Mouse (Mus musculus) embryonic facial prominence, embryonic 15.5 days (tissue): ENCODE results near the gene Gm17622. TPM values are rescaled to one million over a fixed set of nuclear protein-coding genes. Genes with fewer than 3 reads are reported as not detected.

Source experiments
- ATAC-seq: fragments of 200-750 bp; cut with Nextera tagmentation; 2 replicates; pipeline ENCODE4 v1.8.0; 2017; ENCODE audit warnings: low read depth, moderate TSS enrichment; ENCODE audit not compliant: insufficient number of reproducible peaks, low FRiP score, low TSS enrichment
- H3K27ac ChIP-seq: fragments of 300-500 bp; sonication (generic); replicated peaks from 2 replicates; pipeline ENCODE4 v1.5.1; 2015; ENCODE audit warnings: mild to moderate bottlenecking, inconsistent platforms
- H3K27me3 ChIP-seq: fragments of 300-500 bp; sonication (generic); 2 replicates; pipeline ENCODE4 v1.6.1; 2015; ENCODE audit warnings: inconsistent platforms
- H3K36me3 ChIP-seq: fragments of 300-500 bp; sonication (generic); 2 replicates; pipeline ENCODE4 v1.6.1; 2015; ENCODE audit warnings: mild to moderate bottlenecking, inconsistent platforms
- H3K4me1 ChIP-seq: fragments of 300-500 bp; sonication (generic); 2 replicates; pipeline ENCODE4 v1.6.1; 2015; ENCODE audit warnings: inconsistent platforms
- H3K4me2 ChIP-seq: fragments of 300-500 bp; sonication (generic); replicated peaks from 2 replicates; pipeline ENCODE4 v1.6.1; 2015; ENCODE audit warnings: mild to moderate bottlenecking, inconsistent platforms
- H3K4me3 ChIP-seq: fragments of 300-500 bp; sonication (generic); replicated peaks from 2 replicates; pipeline ENCODE4 v1.5.1; 2015; ENCODE audit warnings: mild to moderate bottlenecking, inconsistent platforms
- H3K9ac ChIP-seq: fragments of 300-500 bp; sonication (generic); 2 replicates; pipeline ENCODE4 v1.6.1; 2015; ENCODE audit warnings: inconsistent platforms
- H3K9me3 ChIP-seq: fragments of 300-500 bp; sonication (generic); replicated peaks from 2 replicates; pipeline ENCODE4 v1.6.1; 2016; ENCODE audit warnings: inconsistent platforms
- WGBS: fragments of 180-500 bp; shearing (Covaris S2); methylation state at CpG from one replicate; pipeline ENCODE4 v1.1.7; 2015; 5-methylcytosine and 5-hydroxymethylcytosine counted together
- polyA plus RNA-seq: library from polyadenylated mRNA; unstranded; fragments of >200 nt; fragmentation: Nextera tagmentation; extraction: Ambion mirVana; gene quantifications from 2 replicates; pipeline ENCODE4 v1.2.1, GENCODE M21; 2015

The Gm17622 gene
- polyA plus RNA-seq, 1 experiment from 2014 or later = not detected

GRCm38 (mm10) chr13:96510635-96511034, 20.1 kb downstream of the Gm17622 start:
- no peak overlapping the region for H3K4me3 ChIP-seq
- no peaks in the 10 kb centered on the region for H3K27me3 ChIP-seq
- H3K4me2 ChIP-seq = no peak overlapping the region
- ATAC-seq = no peak
- 71% methylated on average over 13 of the region's 13 CpGs for WGBS
- no peaks in the 10 kb centered on the region for H3K36me3 ChIP-seq
- no peak overlapping the region for H3K27ac ChIP-seq
- no peaks in the 10 kb centered on the region for H3K4me1 ChIP-seq
- H3K9me3 ChIP-seq = no peaks in the 10 kb centered on the region
- H3K9ac ChIP-seq = no peak overlapping the region

DNA sequence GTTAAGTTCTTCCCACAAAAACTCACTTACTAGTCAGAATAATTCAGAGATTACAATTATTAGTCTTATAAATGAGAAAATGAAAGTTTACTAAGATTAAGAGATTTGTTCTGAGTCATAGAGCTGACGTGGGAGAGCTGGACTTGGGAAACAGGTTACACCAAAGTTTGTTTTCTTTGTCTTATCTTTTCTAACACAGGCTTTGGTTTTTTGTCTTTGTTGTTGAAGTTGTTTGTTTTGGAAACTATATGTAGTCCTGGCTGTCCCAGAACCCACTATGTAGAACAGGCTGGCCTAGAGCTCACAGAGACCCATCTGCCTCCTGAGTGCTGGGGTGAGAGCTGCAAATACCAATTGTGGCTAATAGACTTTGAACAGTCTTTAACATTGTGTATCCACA, 20.7 kb downstream of the Gm17622 start:
- H3K4me2 ChIP-seq = no peak overlapping the region
- no peak overlapping the region for H3K4me3 ChIP-seq
- H3K36me3 ChIP-seq = no peaks in the 10 kb centered on the region; the same call in 1 of the 2 replicates
- ATAC-seq = no peak
- no peaks in the 10 kb centered on the region for H3K27me3 ChIP-seq
- H3K9me3 ChIP-seq = no peaks in the 10 kb centered on the region
- H3K27ac ChIP-seq = no peak overlapping the region
- WGBS = 69% methylated on average over 1 of the region's 1 CpGs
- no peak overlapping the region for H3K9ac ChIP-seq
- H3K4me1 ChIP-seq = no peaks in the 10 kb centered on the region

- Histone ChIP-seq H3K27me3 (no peaks in the 10 kb centered on the region), H3K36me3 (no peaks in the 10 kb centered on the region; the same call in 1 of the 2 replicates), H3K4me3 (no peak overlapping the region), H3K9ac (no peak overlapping the region), H3K9me3 (no peaks in the 10 kb centered on the region), H3K4me1 (no peaks in the 10 kb centered on the region), H3K4me2 (no peak overlapping the region), H3K27ac (no peak overlapping the region)
- 57% methylated on average over 5 of the region's 5 CpGs for WGBS
- ATAC-seq = no peak
Observed at GRCm38 (mm10) chr13:96511893-96512292, 21.4 kb downstream of the Gm17622 start.

DNA sequence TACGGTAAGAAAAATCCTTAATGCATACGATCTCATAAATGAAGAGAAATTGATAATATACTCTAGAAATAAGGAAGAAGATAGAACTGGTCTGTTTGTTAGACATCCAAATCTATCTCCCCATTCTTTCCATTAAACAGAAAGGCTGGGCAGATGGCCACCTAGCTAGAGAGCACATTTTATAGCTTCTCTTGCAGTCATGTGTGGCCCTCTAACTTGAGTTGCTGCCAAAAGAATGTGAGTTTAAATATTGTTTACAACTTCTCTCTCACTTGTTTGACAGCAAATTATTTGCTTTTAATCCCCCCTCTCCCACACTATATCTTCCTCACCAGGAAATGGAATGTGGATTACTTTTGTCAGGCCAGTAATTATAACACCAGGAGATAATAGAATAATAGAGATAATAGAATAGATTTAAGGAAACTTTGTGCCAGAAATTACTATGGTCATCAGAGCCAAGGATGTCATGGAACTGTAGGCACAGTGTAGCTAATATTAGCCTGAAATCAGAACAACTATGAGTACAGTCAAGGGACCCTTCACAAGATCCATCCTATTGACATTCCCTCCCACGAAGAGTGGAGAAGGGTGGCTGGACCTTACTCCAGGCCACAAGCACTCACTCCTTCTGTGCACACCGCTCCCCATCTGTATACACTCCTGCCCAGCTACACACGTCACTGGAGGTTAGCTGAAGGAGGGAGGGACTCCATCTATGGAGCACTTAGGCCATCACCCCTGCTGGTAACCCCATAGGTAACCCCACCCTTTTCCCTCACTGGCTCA, 23.8 kb downstream of the Gm17622 start:
- H3K27me3 ChIP-seq = no peaks in the 10 kb centered on the region
- no peak overlapping the region for H3K4me3 ChIP-seq
- no peak overlapping the region for H3K9ac ChIP-seq
- no peak for ATAC-seq
- no peak overlapping the region for H3K4me2 ChIP-seq
- no peaks in the 10 kb centered on the region for H3K4me1 ChIP-seq
- H3K27ac ChIP-seq = no peak overlapping the region
- no peaks in the 10 kb centered on the region; the same call in 1 of the 2 replicates for H3K36me3 ChIP-seq
- H3K9me3 ChIP-seq = no peaks in the 10 kb centered on the region
- WGBS = 82% methylated on average over 5 of the region's 5 CpGs

GRCm38 (mm10) chr13:96516249-96516648, 25.7 kb downstream of the Gm17622 start:
- 85% methylated on average over 9 of the region's 9 CpGs for WGBS
- ATAC-seq = no peak
- H3K9ac ChIP-seq = no peak overlapping the region

DNA sequence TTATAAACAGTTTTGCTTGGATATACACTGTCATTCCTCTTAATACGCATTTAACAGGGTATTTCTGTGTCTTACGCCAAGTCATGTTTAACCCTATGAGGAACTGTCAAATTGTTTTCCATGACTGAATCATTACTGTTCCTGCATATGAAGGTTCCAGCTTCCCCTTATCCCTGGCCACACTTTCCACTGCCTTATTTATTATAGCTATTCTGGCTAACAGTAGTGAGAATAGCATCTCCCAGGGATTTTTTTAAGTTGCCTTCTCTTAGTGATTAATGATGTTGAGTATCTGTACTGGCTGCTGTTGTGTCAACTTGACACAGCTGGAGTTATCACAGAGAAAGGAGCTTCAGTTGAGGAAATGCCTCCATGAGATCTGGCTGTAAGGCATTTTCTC, 26.8 kb downstream of the Gm17622 start:
- H3K27ac ChIP-seq = no peak overlapping the region
- WGBS = 80% methylated on average over 2 of the region's 2 CpGs
- no peak overlapping the region for H3K4me3 ChIP-seq
- no peaks in the 10 kb centered on the region; the same call in 1 of the 2 replicates for H3K36me3 ChIP-seq
- no peaks in the 10 kb centered on the region for H3K4me1 ChIP-seq
- H3K27me3 ChIP-seq = no peaks in the 10 kb centered on the region
- H3K4me2 ChIP-seq = no peak overlapping the region
- ATAC-seq = no peak
- no peak overlapping the region for H3K9ac ChIP-seq
- H3K9me3 ChIP-seq = no peaks in the 10 kb centered on the region

More at GRCm38 (mm10) chr13:96516249-96516648, 25.7 kb downstream of the Gm17622 start:
- Histone ChIP-seq H3K4me3 (no peak overlapping the region), H3K27ac (no peak overlapping the region), H3K4me1 (no peaks in the 10 kb centered on the region), H3K36me3 (no peaks in the 10 kb centered on the region; the same call in 1 of the 2 replicates), H3K9me3 (no peaks in the 10 kb centered on the region), H3K27me3 (no peaks in the 10 kb centered on the region), H3K4me2 (no peak overlapping the region)

DNA sequence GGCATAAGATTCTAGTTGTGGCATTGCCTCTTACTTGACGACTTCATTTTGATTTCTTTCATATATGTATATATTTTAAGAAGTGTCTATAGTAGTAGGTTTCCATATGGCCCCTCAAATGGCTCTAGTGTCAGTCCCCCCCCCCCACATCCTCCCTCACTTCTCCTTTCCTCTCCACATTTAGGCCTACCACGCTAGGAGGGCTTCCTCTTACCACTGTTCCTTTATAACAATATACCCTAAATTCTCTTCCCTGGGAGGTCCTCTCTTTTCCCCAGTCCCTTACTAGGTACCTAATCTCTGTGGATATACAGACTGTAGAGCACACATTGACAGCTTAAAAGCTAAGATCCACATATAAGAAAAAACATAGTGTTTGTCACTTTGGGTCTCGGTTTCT, 30.8 kb downstream of the Gm17622 start:
- Histone ChIP-seq H3K4me1 (no peaks in the 10 kb centered on the region), H3K36me3 (no peaks in the 10 kb centered on the region; the same call in 1 of the 2 replicates), H3K4me2 (no peak overlapping the region), H3K27me3 (no peaks in the 10 kb centered on the region), H3K4me3 (no peak overlapping the region), H3K27ac (no peak overlapping the region), H3K9ac (no peak overlapping the region), H3K9me3 (no peaks in the 10 kb centered on the region)
- no peak for ATAC-seq
- WGBS = 86% methylated on average over 3 of the region's 3 CpGs

DNA sequence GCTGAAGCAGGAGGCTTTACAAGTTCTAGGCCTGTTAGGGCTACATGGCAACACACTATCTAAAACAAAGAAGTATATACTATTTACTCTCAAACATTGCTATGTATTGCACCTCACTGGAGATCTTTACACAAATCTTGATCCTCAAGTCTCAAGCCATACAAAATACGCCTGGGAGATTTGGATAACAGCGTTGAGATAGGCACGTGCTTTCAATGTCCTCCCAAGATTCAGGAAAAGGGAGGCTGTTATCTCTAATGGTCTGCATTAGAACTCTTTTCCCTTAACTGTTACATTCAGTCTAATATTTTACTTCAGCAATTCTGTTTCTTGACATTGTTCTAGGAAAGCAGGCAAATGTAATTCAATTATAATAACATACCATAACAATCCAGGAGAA, 36.5 kb downstream of the Gm17622 start:
- Histone ChIP-seq H3K36me3 (0 out of 2 replicates have a peak, but pooled peaks cover 2% of the 10 kb centered on the region), H3K4me3 (no peak overlapping the region), H3K4me1 (peaks cover 11% of the 10 kb centered on the region; the same call in 1 of the 2 replicates), H3K27ac (no peak overlapping the region), H3K9me3 (no peaks in the 10 kb centered on the region), H3K27me3 (no peaks in the 10 kb centered on the region), H3K9ac (no peak overlapping the region), H3K4me2 (no peak overlapping the region)
- 80% methylated on average over 3 of the region's 3 CpGs for WGBS
- no peak for ATAC-seq

DNA sequence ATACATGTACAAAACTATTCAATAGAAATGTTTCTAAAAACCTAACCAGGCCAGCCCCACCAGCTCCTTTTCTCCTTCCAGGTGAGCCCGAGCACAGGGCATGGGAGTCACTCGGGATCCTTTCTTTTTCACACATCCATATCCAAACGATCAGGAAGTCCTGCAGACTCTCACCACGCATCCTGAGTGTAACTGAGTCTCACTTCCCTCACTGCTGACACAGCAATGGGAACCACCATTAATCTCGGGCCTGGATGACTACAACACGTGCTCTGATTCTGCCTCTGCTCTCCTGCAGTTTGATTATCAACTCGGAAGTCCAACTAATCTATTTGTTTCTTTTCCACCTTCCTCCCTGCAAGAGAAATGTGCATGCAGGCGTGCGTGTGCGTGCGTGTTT, 37.3 kb downstream of the Gm17622 start:
- H3K9me3 ChIP-seq = no peaks in the 10 kb centered on the region
- H3K4me2 ChIP-seq = no peak overlapping the region
- H3K27me3 ChIP-seq = no peaks in the 10 kb centered on the region
- H3K36me3 ChIP-seq = 0 out of 2 replicates have a peak, but pooled peaks cover 2% of the 10 kb centered on the region
- H3K27ac ChIP-seq = no peak overlapping the region
- no peak for ATAC-seq
- no peak overlapping the region for H3K9ac ChIP-seq
- WGBS = 85% methylated on average over 11 of the region's 11 CpGs
- H3K4me3 ChIP-seq = no peak overlapping the region
- peaks cover 14% of the 10 kb centered on the region; the same call in 1 of the 2 replicates for H3K4me1 ChIP-seq

DNA sequence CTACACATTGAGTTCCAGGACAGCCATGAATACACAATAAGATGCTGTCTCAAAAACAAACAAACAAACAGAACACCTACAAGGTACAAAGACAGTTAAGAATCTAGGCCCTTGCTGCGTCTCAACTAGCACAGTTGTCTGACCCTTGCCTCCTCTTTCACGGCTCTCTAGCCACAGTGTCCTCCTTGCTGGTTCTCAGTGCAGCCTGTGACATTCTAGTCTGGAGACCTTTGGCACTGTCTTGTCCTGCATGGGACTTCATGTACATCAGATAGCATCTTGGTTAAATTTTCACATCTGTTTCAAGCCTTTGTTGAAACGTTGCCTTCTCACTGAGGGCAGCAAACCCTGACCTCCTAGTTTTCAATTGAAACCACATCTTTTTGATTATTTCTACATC, 38.2 kb downstream of the Gm17622 start:
- WGBS = 71% methylated on average over 3 of the region's 3 CpGs
- no peaks in the 10 kb centered on the region for H3K27me3 ChIP-seq
- H3K9ac ChIP-seq = no peak overlapping the region
- no peak for ATAC-seq
- no peak overlapping the region for H3K4me3 ChIP-seq
- H3K27ac ChIP-seq = no peak overlapping the region
- H3K4me2 ChIP-seq = no peak overlapping the region
- H3K36me3 ChIP-seq = 0 out of 2 replicates have a peak, but pooled peaks cover 2% of the 10 kb centered on the region
- no peaks in the 10 kb centered on the region for H3K9me3 ChIP-seq
- peaks cover 18% of the 10 kb centered on the region; the same call in 1 of the 2 replicates for H3K4me1 ChIP-seq

DNA sequence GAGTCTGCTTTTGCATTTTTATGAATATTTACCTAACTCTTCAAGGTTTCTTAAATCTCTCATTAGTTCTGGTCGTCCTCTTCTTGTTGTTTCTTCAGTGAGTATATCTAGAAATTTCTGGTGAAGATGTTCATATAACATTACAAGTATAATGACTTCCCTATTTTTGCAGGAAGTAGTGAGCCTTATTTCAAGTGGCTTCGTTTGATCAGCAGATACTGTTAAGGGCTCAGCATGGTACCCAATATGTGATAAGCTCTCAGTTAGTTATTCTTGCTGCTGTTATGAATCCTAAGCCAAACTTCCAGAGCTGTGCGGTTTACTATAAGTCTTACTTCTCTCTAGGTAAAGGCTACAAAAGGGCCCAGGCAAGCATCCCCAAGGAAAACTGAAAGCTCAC, 39.0 kb downstream of the Gm17622 start:
- H3K4me3 ChIP-seq = no peak overlapping the region
- H3K9ac ChIP-seq = no peak overlapping the region
- H3K9me3 ChIP-seq = no peaks in the 10 kb centered on the region
- 0 out of 2 replicates have a peak, but pooled peaks cover 2% of the 10 kb centered on the region for H3K36me3 ChIP-seq
- no peak for ATAC-seq
- H3K4me1 ChIP-seq = peaks cover 18% of the 10 kb centered on the region; the same call in 1 of the 2 replicates
- H3K27me3 ChIP-seq = no peaks in the 10 kb centered on the region
- no peak overlapping the region for H3K4me2 ChIP-seq
- 86% methylated on average over 3 of the region's 3 CpGs for WGBS
- no peak overlapping the region for H3K27ac ChIP-seq
